Mouse (Mus musculus) ovary, adult 18-20 months (tissue): Measurements from ENCODE around the gene Rasgrp1.

Source experiments
- DNase-seq: peaks from one replicate; pipeline ENCODE4 v3.0.0; 2022; ENCODE audit warnings: low spot score, mixed read lengths

Gene Rasgrp1

DNA sequence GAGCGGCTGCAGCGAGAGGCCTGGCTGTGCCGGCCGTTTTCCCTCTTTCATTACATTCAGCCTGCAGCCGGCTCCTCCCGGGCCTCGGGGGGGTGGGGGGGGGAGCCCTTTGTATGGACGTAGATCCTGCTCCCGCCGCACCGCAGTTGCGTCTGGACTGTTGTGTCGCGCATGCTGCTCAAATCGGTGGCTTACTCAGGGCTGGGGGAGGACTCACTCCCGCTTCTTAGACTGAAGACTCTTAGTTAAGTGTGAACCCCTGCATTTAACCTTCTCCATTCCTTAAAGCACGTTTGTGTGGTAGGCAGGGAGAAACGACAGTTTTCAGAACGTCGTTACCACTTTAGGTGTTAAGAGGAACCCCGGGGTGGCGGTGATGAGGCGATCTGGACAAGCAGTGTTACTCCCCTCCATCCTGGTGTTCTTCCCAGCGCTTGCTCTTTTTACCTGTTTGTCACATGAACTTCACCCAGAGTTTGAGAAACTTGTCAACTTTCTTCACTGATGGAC lies 92.7 kb downstream of the Rasgrp1 start:
- no peak for DNase-seq

DNA sequence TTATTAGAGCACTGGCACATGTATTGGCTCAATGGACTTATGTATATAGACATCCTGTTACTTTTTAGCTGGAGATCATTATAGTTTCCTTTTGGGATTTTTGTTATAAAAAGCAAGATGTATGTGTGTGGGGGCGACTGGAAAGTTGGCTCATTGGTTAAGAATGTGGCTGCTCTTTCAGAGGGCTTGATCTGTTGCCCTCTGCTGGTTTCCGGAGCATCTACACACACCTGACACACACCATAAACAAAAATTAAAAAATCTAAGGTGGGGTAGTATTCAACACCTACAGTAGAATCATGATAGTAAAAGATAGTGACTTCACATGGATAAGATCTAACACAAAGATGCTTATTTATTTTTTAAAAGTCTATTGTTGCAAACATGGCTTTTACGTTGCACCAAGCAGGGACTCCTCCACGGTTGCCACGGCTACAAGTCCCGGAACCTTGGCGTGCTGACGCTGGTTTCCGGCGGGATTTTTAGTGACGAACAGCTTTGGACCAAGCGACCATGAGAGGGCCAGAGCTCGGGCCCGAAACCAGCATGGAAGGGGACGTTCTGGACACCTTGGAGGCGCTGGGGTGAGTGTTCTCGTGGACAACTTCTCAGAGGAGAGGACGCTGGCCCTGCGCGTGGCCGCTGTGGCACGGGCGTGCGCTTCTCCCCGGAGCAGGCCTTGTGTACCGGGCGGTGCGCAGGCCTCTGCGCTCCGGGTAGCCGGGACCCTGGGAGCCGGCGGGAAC lies 93.4 kb downstream of the Rasgrp1 start, which contains the start of gene Fam98b:
Fam98b (plus strand) TSS at position 485 of the 746 bp plus-strand sequence.
- DNase-seq: peak; percentile 69

DNA sequence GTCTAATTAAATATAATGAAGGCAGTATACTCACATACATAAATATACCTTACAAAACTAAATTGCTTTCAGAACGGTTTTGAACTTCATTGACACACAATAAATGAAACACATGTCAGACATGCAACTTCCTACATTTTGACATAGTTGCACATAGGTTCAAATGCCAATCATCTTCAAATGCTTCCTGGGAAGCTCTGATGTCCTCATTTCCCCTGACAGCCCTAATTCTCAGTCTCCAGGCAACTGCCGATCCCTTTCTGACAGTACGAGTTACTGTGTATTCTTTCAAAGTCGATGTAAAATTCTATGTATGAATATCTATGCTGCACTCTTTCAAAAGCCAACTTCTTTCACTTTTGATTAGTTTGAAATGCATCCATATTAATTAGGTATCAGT lies 100.8 kb downstream of the Rasgrp1 start:
- no peak for DNase-seq

DNA sequence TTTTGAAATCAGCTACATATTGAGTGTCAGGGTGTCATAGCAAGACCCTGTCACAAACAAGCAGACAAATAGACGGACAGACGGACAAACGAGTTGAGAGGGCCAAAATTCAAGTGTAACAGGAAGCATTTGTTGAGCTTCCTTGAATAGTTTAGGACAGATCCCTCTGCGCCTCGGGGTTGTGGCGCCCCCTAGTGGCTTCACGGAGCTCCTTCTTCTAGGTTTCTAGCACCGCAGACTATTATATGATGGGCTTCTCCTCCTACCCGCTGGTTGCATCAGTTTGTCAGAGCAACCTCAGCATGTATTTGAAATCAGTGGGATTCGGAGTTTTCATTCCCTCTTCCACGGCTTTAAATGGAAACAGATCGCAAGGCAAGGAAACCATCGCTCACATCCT lies 111.5 kb downstream of the Rasgrp1 start:
- DNase-seq: peak; percentile 37

DNA sequence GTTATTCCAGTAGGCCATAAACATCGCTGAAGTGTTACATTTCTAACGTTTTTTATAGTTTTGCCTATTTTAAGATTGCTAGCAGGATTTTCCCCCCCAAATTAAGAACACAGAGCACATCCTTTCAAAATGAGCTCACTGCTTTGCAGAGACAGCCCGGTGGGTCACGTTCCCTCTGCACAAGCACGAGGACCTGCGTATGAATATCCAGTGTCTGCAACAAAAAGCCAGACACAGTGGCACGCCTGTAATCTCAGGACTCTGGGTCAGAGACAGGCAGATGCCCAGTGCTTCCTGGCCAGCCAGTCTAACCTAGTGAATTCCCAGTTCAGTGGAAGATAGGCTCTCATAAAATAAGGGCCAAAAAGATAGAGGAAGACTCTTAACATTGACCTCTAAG lies 112.5 kb downstream of the Rasgrp1 start:
- DNase-seq: no peak
